Mouse (Mus musculus) neural tube, embryonic 12.5 days (tissue): ENCODE measurements around the gene Lpp. TPM values are rescaled to one million over a fixed set of nuclear protein-coding genes. Genes with fewer than 3 reads are reported as not detected.

Experiments used
- ATAC-seq: fragments of 200-750 bp; cut with Nextera tagmentation; 2 replicates; pipeline ENCODE4 v1.8.0; 2017; ENCODE audit warnings: low read depth, mild to moderate bottlenecking, moderate TSS enrichment, moderate library complexity; ENCODE audit not compliant: low FRiP score
- H3K27ac ChIP-seq: fragments of 300-500 bp; sonication (generic); 2 replicates; pipeline ENCODE4 v1.5.1; 2016
- H3K27me3 ChIP-seq: fragments of 300-500 bp; sonication (generic); replicated peaks from 2 replicates; pipeline ENCODE4 v1.6.1; 2016; ENCODE audit warnings: mild to moderate bottlenecking
- H3K36me3 ChIP-seq: fragments of 300-500 bp; sonication (generic); 2 replicates; pipeline ENCODE4 v1.6.1; 2016; ENCODE audit warnings: mild to moderate bottlenecking
- H3K4me1 ChIP-seq: fragments of 300-500 bp; sonication (generic); 2 replicates; pipeline ENCODE4 v1.6.1; 2016
- H3K4me2 ChIP-seq: fragments of 300-500 bp; sonication (generic); replicated peaks from 2 replicates; pipeline ENCODE4 v1.6.1; 2016; ENCODE audit warnings: mild to moderate bottlenecking
- H3K4me3 ChIP-seq: fragments of 300-500 bp; sonication (generic); 2 replicates; pipeline ENCODE4 v1.5.1; 2016
- H3K9ac ChIP-seq: fragments of 300-500 bp; sonication (generic); 2 replicates; pipeline ENCODE4 v1.6.1; 2016; ENCODE audit warnings: mild to moderate bottlenecking
- H3K9me3 ChIP-seq: fragments of 300-500 bp; sonication (generic); 2 replicates; pipeline ENCODE4 v1.6.1; 2016; ENCODE audit warnings: mild to moderate bottlenecking
- WGBS: fragments of 180-500 bp; shearing (Covaris S2); methylation state at CpG from one replicate; pipeline ENCODE4 v1.1.7; 2016; 5-methylcytosine and 5-hydroxymethylcytosine counted together
- polyA plus RNA-seq: library from polyadenylated mRNA; unstranded; fragments of >200 nt; fragmentation: Nextera tagmentation; extraction: Ambion mirVana; gene quantifications from 2 replicates; pipeline ENCODE4 v1.2.1, GENCODE M21; 2016

The Lpp gene
- polyA plus RNA-seq, 1 experiment from 2014 or later, result 18.8 TPM

GRCm38 (mm10) chr16:24826390-24826789, 433.1 kb downstream of the Lpp start:
- no peak for ATAC-seq
- no peak overlapping the region for H3K27ac ChIP-seq
- 90% methylated on average over 4 of the region's 4 CpGs for WGBS
- no peak overlapping the region for H3K4me2 ChIP-seq
- no peak overlapping the region for H3K9ac ChIP-seq
- H3K9me3 ChIP-seq, result no peaks in the 10 kb centered on the region
- H3K27me3 ChIP-seq, result no peaks in the 10 kb centered on the region
- H3K4me3 ChIP-seq, result no peak overlapping the region
- no peaks in the 10 kb centered on the region for H3K36me3 ChIP-seq
- H3K4me1 ChIP-seq, result no peaks in the 10 kb centered on the region

- H3K27ac ChIP-seq, result no peak overlapping the region
- no peak overlapping the region for H3K4me3 ChIP-seq
- WGBS, result 89% methylated on average over 2 of the region's 2 CpGs
- no peaks in the 10 kb centered on the region for H3K4me1 ChIP-seq
- no peak for ATAC-seq
- no peak overlapping the region for H3K4me2 ChIP-seq
- H3K27me3 ChIP-seq, result no peaks in the 10 kb centered on the region
- no peaks in the 10 kb centered on the region for H3K9me3 ChIP-seq
- H3K9ac ChIP-seq, result no peak overlapping the region
- H3K36me3 ChIP-seq, result no peaks in the 10 kb centered on the region
Measured at GRCm38 (mm10) chr16:24828207-24828803, 435.0 kb downstream of the Lpp start.

- no peaks in the 10 kb centered on the region for H3K4me1 ChIP-seq
- H3K27ac ChIP-seq, result no peak overlapping the region
- no peak overlapping the region for H3K4me2 ChIP-seq
- no peak overlapping the region for H3K4me3 ChIP-seq
- no peaks in the 10 kb centered on the region for H3K36me3 ChIP-seq
- 84% methylated on average over 4 of the region's 4 CpGs for WGBS
- H3K27me3 ChIP-seq, result no peaks in the 10 kb centered on the region
- H3K9ac ChIP-seq, result no peak overlapping the region
- no peak for ATAC-seq
- H3K9me3 ChIP-seq, result no peaks in the 10 kb centered on the region
Measured at GRCm38 (mm10) chr16:24829860-24830259, 436.6 kb downstream of the Lpp start.

GRCm38 (mm10) chr16:24830939-24831338, 437.6 kb downstream of the Lpp start:
- Histone ChIP-seq H3K4me3 (no peak overlapping the region), H3K9me3 (no peaks in the 10 kb centered on the region), H3K9ac (no peak overlapping the region), H3K36me3 (no peaks in the 10 kb centered on the region), H3K4me1 (no peaks in the 10 kb centered on the region), H3K4me2 (no peak overlapping the region), H3K27ac (no peak overlapping the region), H3K27me3 (no peaks in the 10 kb centered on the region)
- no peak for ATAC-seq
- 58% methylated on average over 7 of the region's 7 CpGs for WGBS

- H3K4me1 ChIP-seq, result no peaks in the 10 kb centered on the region
- ATAC-seq, result no peak
- no peak overlapping the region for H3K4me3 ChIP-seq
- H3K27me3 ChIP-seq, result no peaks in the 10 kb centered on the region
- H3K9ac ChIP-seq, result no peak overlapping the region
- no peaks in the 10 kb centered on the region for H3K36me3 ChIP-seq
- no peak overlapping the region for H3K27ac ChIP-seq
- no peaks in the 10 kb centered on the region for H3K9me3 ChIP-seq
- no peak overlapping the region for H3K4me2 ChIP-seq
- 78% methylated on average over 8 of the region's 8 CpGs for WGBS
Measured at GRCm38 (mm10) chr16:24833221-24833620, 439.9 kb downstream of the Lpp start.

- H3K36me3 ChIP-seq, result no peaks in the 10 kb centered on the region
- 90% methylated on average over 9 of the region's 9 CpGs for WGBS
- no peak overlapping the region for H3K4me3 ChIP-seq
- ATAC-seq, result no peak
- H3K27me3 ChIP-seq, result no peaks in the 10 kb centered on the region
- no peak overlapping the region for H3K9ac ChIP-seq
- no peaks in the 10 kb centered on the region for H3K9me3 ChIP-seq
- H3K4me2 ChIP-seq, result no peak overlapping the region
- no peaks in the 10 kb centered on the region for H3K4me1 ChIP-seq
- no peak overlapping the region for H3K27ac ChIP-seq
Measured at GRCm38 (mm10) chr16:24834536-24834935, 441.2 kb downstream of the Lpp start.

GRCm38 (mm10) chr16:24836550-24836949, 443.2 kb downstream of the Lpp start:
- no peak for ATAC-seq
- H3K9me3 ChIP-seq, result no peaks in the 10 kb centered on the region
- WGBS, result 85% methylated on average over 5 of the region's 5 CpGs
- no peaks in the 10 kb centered on the region for H3K36me3 ChIP-seq
- no peaks in the 10 kb centered on the region for H3K4me1 ChIP-seq
- H3K27me3 ChIP-seq, result no peaks in the 10 kb centered on the region
- H3K4me2 ChIP-seq, result no peak overlapping the region
- no peak overlapping the region for H3K27ac ChIP-seq
- no peak overlapping the region for H3K9ac ChIP-seq
- no peak overlapping the region for H3K4me3 ChIP-seq

GRCm38 (mm10) chr16:24839018-24839417, 445.7 kb downstream of the Lpp start:
- Histone ChIP-seq H3K4me2 (no peak overlapping the region), H3K36me3 (no peaks in the 10 kb centered on the region), H3K9ac (no peak overlapping the region), H3K4me3 (no peak overlapping the region), H3K9me3 (no peaks in the 10 kb centered on the region), H3K4me1 (no peaks in the 10 kb centered on the region), H3K27ac (no peak overlapping the region), H3K27me3 (no peaks in the 10 kb centered on the region)
- 75% methylated on average over 1 of the region's 1 CpGs for WGBS
- no peak for ATAC-seq

- H3K4me3 ChIP-seq, result no peak overlapping the region
- no peaks in the 10 kb centered on the region for H3K36me3 ChIP-seq
- no peak overlapping the region for H3K27ac ChIP-seq
- no peak overlapping the region for H3K9ac ChIP-seq
- WGBS, result 91% methylated on average over 5 of the region's 5 CpGs
- no peaks in the 10 kb centered on the region for H3K27me3 ChIP-seq
- H3K9me3 ChIP-seq, result no peaks in the 10 kb centered on the region
- H3K4me1 ChIP-seq, result no peaks in the 10 kb centered on the region
- no peak overlapping the region for H3K4me2 ChIP-seq
- ATAC-seq, result no peak
Measured at GRCm38 (mm10) chr16:24840073-24840472, 446.8 kb downstream of the Lpp start.

- Histone ChIP-seq H3K27me3 (no peaks in the 10 kb centered on the region), H3K4me3 (no peak overlapping the region), H3K4me2 (no peak overlapping the region), H3K4me1 (no peaks in the 10 kb centered on the region), H3K36me3 (no peaks in the 10 kb centered on the region), H3K27ac (no peak overlapping the region), H3K9me3 (no peaks in the 10 kb centered on the region), H3K9ac (no peak overlapping the region)
- no peak for ATAC-seq
- 88% methylated on average over 1 of the region's 1 CpGs for WGBS
Measured at GRCm38 (mm10) chr16:24846141-24846540, 452.8 kb downstream of the Lpp start.

GRCm38 (mm10) chr16:24859509-24860140, 466.3 kb downstream of the Lpp start:
- 91% methylated on average over 9 of the region's 9 CpGs for WGBS
- Histone ChIP-seq H3K36me3 (no peaks in the 10 kb centered on the region), H3K4me3 (no peak overlapping the region), H3K4me2 (no peak overlapping the region), H3K4me1 (no peaks in the 10 kb centered on the region), H3K9me3 (no peaks in the 10 kb centered on the region), H3K27me3 (no peaks in the 10 kb centered on the region), H3K27ac (no peak overlapping the region), H3K9ac (no peak overlapping the region)
- no peak for ATAC-seq

GRCm38 (mm10) chr16:24860445-24860844, 467.1 kb downstream of the Lpp start:
- ATAC-seq, result no peak
- H3K4me1 ChIP-seq, result no peaks in the 10 kb centered on the region
- no peak overlapping the region for H3K4me2 ChIP-seq
- H3K36me3 ChIP-seq, result no peaks in the 10 kb centered on the region
- WGBS, result 91% methylated on average over 7 of the region's 7 CpGs
- H3K9me3 ChIP-seq, result no peaks in the 10 kb centered on the region
- no peak overlapping the region for H3K27ac ChIP-seq
- no peak overlapping the region for H3K4me3 ChIP-seq
- no peaks in the 10 kb centered on the region for H3K27me3 ChIP-seq
- H3K9ac ChIP-seq, result no peak overlapping the region

- H3K4me3 ChIP-seq, result no peak overlapping the region
- ATAC-seq, result no peak
- no peaks in the 10 kb centered on the region for H3K4me1 ChIP-seq
- no peaks in the 10 kb centered on the region for H3K36me3 ChIP-seq
- H3K9me3 ChIP-seq, result no peaks in the 10 kb centered on the region
- no peak overlapping the region for H3K4me2 ChIP-seq
- no peak overlapping the region for H3K27ac ChIP-seq
- WGBS, result 92% methylated on average over 5 of the region's 5 CpGs
- H3K9ac ChIP-seq, result no peak overlapping the region
- no peaks in the 10 kb centered on the region for H3K27me3 ChIP-seq
Measured at GRCm38 (mm10) chr16:24861374-24861773, 468.1 kb downstream of the Lpp start.
